Mouse (Mus musculus) MEL (cell line): ENCODE measurements around the gene Tex22.

Experiments used
- CTCF ChIP-seq, 3 experiments: IDR thresholded peaks in 2 of 3; conservative IDR thresholded peaks in 1 of 3; 2 replicates each; pipeline ENCODE4 v1.5.1; 2011 to 2012; ENCODE audit warnings: low read length in 3 of 3, low read depth in 2 of 3, mild to moderate bottlenecking in 2 of 3, improper control_type of control experiment in 1 of 3, inconsistent platforms in 1 of 3, mixed read lengths in 1 of 3, moderate library complexity in 1 of 3; ENCODE audit not compliant: control insufficient read depth in 1 of 3, insufficient read depth in 1 of 3, poor library complexity in 1 of 3, severe bottlenecking in 1 of 3
- JUND ChIP-seq: IDR thresholded peaks from 2 replicates; pipeline ENCODE4 v1.6.1; 2011; ENCODE audit warnings: low read depth, mild to moderate bottlenecking, improper control_type of control experiment, low read length
- POLR2AphosphoS2 ChIP-seq: IDR thresholded peaks from 2 replicates; pipeline ENCODE4 v1.6.1; 2011; ENCODE audit warnings: low read length, improper control_type of control experiment

DNA sequence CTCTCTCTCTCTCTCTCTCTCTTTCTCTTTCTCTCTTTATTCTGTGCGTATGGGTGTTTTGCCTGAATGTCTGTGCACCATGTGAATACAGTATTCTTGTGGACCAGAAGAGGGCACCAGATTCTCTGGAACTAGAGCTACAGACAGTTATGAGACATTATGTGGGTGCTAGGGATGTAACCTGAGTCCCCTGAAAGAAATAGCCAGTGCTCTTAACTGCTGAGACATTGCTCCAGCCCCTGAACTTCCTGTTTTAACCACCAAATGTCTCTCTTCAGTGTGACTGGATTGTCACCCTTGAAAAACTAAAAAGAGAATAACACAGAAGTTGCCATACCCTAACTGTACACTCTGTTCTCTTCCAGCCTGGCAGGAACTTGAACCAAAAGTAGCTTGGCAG lies 47.7 kb upstream of the Tex22 start:
- TF ChIP-seq POLR2AphosphoS2, result no peak
- TF ChIP-seq JUND, result no peak
- peak; percentile 22 to 63 (median 29) for TF ChIP-seq CTCF (IDR thresholded peaks at IDR 0.05 in 2 of 3, conservative IDR thresholded peaks at IDR 0.05 in 1 of 3; ENCODE audit: control insufficient read depth in 1 of 3, insufficient read depth in 1 of 3, low read depth in 2 of 3, low read length in 3 of 3, poor library complexity in 1 of 3, severe bottlenecking in 1 of 3)
